Mouse (Mus musculus): ENCODE data around the gene Cc2d2b. TPM values are rescaled to one million over a fixed set of nuclear protein-coding genes. Genes with fewer than 3 reads are reported as not detected.

Gene Cc2d2b
- 0.32 and 0.36 TPM in 2 replicates for polyA plus RNA-seq (2015; fragmentation: Nextera tagmentation; extraction: Ambion mirVana)

DNA sequence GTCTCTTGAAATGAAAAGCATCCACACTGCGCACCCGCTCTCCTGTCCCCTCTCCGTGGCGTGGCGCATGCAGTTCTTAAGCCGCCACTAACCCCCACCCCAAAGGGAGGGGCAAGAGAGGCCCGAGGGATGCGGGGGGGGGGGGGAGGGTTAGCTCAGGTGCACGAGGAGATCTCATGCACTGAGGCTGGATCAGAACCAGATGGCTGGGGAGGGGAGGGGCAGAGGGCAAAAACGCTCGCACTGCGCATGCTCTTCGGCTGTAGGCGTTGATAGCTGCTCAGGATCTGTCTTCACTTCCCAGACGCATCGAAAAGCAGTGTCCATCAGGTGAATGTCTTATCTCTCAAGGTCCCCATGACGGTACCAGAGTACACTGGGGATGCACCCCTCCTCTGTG, at the start of gene Cc2d2b:
Gene Cc2d2b, plus strand, starts transcription at position 195 of the 400 bp plus-strand sequence.

DNA sequence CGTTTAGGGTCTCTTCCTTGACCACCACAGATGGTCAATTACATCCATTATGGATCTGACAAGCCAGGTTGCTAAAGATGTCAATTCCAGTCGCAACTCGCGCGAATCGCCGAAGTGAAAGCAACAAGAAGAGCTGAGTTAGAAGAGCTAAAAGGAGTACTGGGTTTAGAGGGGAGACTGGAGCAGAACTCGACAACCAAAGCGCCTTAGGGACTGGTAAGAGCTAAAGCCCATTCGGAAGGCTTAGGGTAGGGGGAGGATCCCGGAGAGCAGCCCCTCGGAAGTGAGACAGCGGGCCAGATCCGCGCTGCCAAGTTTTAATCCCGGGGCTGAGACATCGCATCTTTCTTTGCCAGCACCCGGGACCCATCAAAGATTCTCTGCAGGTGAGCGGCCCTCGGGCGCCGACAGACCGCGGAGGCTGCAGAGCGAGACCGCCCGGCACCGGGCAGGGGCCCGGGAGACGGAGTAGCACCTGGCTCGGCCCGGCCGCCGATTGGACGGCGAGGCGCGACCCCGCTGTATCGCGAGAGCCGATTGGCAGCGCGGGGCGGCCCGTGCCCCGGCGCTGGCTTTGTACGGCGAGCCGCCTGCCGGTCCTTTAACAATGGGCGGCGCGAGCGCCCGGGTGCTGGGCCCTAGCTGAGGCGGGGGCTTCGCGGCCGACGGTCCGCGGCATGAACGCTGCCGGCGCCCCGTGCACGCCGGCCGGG, 82.3 kb downstream of the Cc2d2b start, which contains the start of gene Ccnj:
Gene Ccnj, plus strand, starts transcription at position 577 of the 713 bp plus-strand sequence.

Other genes starting within 250 kb of the Cc2d2b start
- 105 and 116 TPM in 2 replicates for gene Sorbs1, start 235.0 kb upstream of the Cc2d2b start, polyA plus RNA-seq (2015; fragmentation: Nextera tagmentation; extraction: Ambion mirVana)
- gene Aldh18a1, start 160.3 kb upstream of the Cc2d2b start, polyA plus RNA-seq (2015; fragmentation: Nextera tagmentation; extraction: Ambion mirVana), result 24.4 and 28.0 TPM in 2 replicates
- gene Tctn3, start 136.5 kb upstream of the Cc2d2b start, polyA plus RNA-seq (2015; fragmentation: Nextera tagmentation; extraction: Ambion mirVana), result 14.0 and 14.8 TPM in 2 replicates
- gene Entpd1, start 136.4 kb upstream of the Cc2d2b start, polyA plus RNA-seq (2015; fragmentation: Nextera tagmentation; extraction: Ambion mirVana), result 8.3 and 9.8 TPM in 2 replicates
- gene Ccnj, start 82.5 kb downstream of the Cc2d2b start, polyA plus RNA-seq (2015; fragmentation: Nextera tagmentation; extraction: Ambion mirVana), result 7.9 and 8.2 TPM in 2 replicates
- gene Zfp518a, start 146.0 kb downstream of the Cc2d2b start, polyA plus RNA-seq (2015; fragmentation: Nextera tagmentation; extraction: Ambion mirVana), result 2.8 and 3.6 TPM in 2 replicates
- gene Blnk, start 245.8 kb downstream of the Cc2d2b start, polyA plus RNA-seq (2015; fragmentation: Nextera tagmentation; extraction: Ambion mirVana), result 1.5 and 2.3 TPM in 2 replicates